Mouse (Mus musculus): Measurements from ENCODE around the gene 2010111I01Rik. TPM values are rescaled to one million over a fixed set of nuclear protein-coding genes. Genes with fewer than 3 reads are reported as not detected.

Gene 2010111I01Rik
- polyA plus RNA-seq, 1 experiment from 2014 or later: 119 TPM

DNA sequence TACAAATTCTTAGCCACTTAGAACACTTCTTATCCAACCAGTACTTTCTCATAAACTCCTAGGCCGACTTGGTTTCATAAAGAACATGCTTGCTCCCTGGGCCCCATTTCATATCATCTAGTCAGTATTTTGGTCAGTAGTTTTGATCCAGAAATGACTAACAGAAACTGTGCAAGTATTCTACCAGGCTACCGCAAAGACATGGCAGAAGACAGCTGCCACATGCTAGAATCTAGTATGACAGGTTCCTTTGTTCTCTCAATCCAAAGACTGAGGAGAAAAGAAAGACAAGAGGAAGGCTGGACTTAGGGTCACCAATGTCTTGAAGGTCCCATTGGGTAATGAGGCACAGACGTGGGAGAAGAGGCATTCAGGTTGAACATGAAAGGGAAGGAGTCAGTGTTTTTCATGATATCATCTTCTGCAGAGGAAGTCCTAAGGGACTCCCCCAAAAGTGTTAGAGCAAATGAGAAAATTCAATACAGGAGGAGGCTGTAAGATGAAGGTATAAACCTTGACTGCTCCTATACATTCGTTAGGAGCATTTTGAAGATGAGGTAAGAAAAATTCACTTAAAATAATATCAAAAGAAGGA, 216.0 kb downstream of the 2010111I01Rik start:
- Histone ChIP-seq H3K4me2 (ENCODE audit: low read depth, low read length) (no peak overlapping the region), H3K4me3 (replicated peaks; ENCODE audit: low read length) (no peak overlapping the region), H3K9me3 (replicated peaks; ENCODE audit: control insufficient read depth, low read length) (no peaks in the 10 kb centered on the region), H3K4me1 (ENCODE audit: control insufficient read depth, insufficient read depth, low read length) (0 out of 2 replicates have a peak, but pooled peaks cover 2% of the 10 kb centered on the region), H3K27ac (ENCODE audit: low read length) (no peak overlapping the region), H3K27me3 (ENCODE audit: control insufficient read depth, insufficient read depth, low read length) (no peaks in the 10 kb centered on the region), H3K36me3 (ENCODE audit: control insufficient read depth, insufficient read depth, low read length) (no peaks in the 10 kb centered on the region), H3K9ac (ENCODE audit: low read length) (no peak overlapping the region)
- no peak for ATAC-seq (ENCODE audit: insufficient read depth, low FRiP score)
- 84% methylated on average over 4 of the region's 4 CpGs for WGBS

DNA sequence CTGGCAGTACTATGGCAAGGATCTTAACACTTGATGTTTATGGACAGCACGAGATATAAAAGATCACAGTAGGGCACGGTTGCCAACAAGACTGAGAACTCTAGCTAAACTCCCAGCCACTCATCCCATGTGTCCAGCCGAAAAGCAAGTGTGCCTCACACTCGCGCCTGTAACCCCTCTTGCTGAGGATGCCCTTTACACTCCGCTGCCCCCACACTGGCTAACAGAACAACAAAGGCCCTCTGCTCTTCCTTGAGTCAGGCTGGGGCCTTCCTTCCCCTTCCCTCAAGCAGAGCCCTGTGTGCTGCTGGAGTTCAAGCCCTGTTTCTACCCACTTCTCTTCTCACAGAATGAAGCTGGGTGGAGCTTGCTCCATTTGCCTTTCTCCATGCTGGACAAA, 220.3 kb downstream of the 2010111I01Rik start:
- 77% methylated on average over 6 of the region's 6 CpGs for WGBS
- no peak overlapping the region for H3K4me3 ChIP-seq (replicated peaks; ENCODE audit: low read length)
- H3K27me3 ChIP-seq (ENCODE audit: control insufficient read depth, insufficient read depth, low read length): no peaks in the 10 kb centered on the region
- H3K4me1 ChIP-seq (ENCODE audit: control insufficient read depth, insufficient read depth, low read length): peaks cover 31% of the 10 kb centered on the region
- H3K9ac ChIP-seq (ENCODE audit: low read length): no peak overlapping the region
- no peak overlapping the region for H3K27ac ChIP-seq (ENCODE audit: low read length)
- H3K9me3 ChIP-seq (replicated peaks; ENCODE audit: control insufficient read depth, low read length): no peaks in the 10 kb centered on the region
- H3K4me2 ChIP-seq (ENCODE audit: low read depth, low read length): no peak overlapping the region
- ATAC-seq (ENCODE audit: insufficient read depth, low FRiP score): no peak
- no peaks in the 10 kb centered on the region for H3K36me3 ChIP-seq (ENCODE audit: control insufficient read depth, insufficient read depth, low read length)

DNA sequence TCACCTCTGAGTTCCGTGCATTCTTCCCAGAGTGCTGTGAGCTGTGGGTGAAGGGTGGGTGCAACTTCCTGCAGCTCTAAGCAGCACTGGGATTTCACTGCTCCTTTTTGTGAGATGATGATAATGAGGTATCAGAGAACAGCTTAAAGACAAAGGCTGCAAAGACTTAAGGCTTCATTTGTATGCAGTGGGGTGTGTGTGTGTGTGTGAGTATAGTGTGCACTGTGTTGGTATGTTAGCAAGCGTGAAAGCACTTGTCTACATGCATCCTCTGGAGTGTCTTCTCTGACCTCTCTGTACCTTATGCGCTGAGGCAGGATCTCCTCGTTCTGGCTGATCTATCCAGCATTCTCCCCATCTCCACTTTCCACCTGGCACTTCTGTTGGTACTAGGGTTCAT, 221.5 kb downstream of the 2010111I01Rik start:
- H3K9ac ChIP-seq (ENCODE audit: low read length): no peak overlapping the region
- no peak for ATAC-seq (ENCODE audit: insufficient read depth, low FRiP score)
- peak overlapping the region; percentile 83 for H3K27ac ChIP-seq (ENCODE audit: low read length)
- H3K4me3 ChIP-seq (replicated peaks; ENCODE audit: low read length): no peak overlapping the region
- no peak overlapping the region for H3K4me2 ChIP-seq (ENCODE audit: low read depth, low read length)
- H3K4me1 ChIP-seq (ENCODE audit: control insufficient read depth, insufficient read depth, low read length): peaks cover 31% of the 10 kb centered on the region
- H3K9me3 ChIP-seq (replicated peaks; ENCODE audit: control insufficient read depth, low read length): no peaks in the 10 kb centered on the region
- no peaks in the 10 kb centered on the region for H3K36me3 ChIP-seq (ENCODE audit: control insufficient read depth, insufficient read depth, low read length)
- H3K27me3 ChIP-seq (ENCODE audit: control insufficient read depth, insufficient read depth, low read length): no peaks in the 10 kb centered on the region
- WGBS: 64% methylated on average over 4 of the region's 4 CpGs

DNA sequence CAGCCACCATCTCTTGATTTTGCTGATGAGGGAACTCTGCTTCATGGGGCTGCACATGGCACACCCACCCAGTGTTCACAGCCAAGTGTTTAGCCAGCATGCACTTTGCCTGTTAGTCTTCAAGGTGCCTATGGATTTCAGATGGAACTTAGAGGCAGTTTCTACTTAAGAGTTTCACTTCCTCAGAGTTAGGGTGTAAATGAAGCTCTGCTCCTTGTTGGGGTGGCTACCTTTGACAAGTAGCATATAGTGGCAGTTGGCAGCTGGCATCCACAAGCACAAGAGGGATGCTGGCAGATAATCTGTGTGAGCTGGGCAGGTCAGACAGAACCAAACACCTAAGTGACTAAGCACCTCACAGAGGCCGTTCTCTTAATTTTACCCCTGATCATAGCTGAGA, 221.9 kb downstream of the 2010111I01Rik start:
- 50% methylated on average over 1 of the region's 1 CpGs for WGBS
- H3K4me1 ChIP-seq (ENCODE audit: control insufficient read depth, insufficient read depth, low read length): peaks cover 31% of the 10 kb centered on the region
- H3K27ac ChIP-seq (ENCODE audit: low read length): peak overlapping the region; percentile 83
- no peaks in the 10 kb centered on the region for H3K9me3 ChIP-seq (replicated peaks; ENCODE audit: control insufficient read depth, low read length)
- H3K4me3 ChIP-seq (replicated peaks; ENCODE audit: low read length): no peak overlapping the region
- H3K36me3 ChIP-seq (ENCODE audit: control insufficient read depth, insufficient read depth, low read length): no peaks in the 10 kb centered on the region
- H3K4me2 ChIP-seq (ENCODE audit: low read depth, low read length): no peak overlapping the region
- H3K9ac ChIP-seq (ENCODE audit: low read length): no peak overlapping the region
- no peak for ATAC-seq (ENCODE audit: insufficient read depth, low FRiP score)
- H3K27me3 ChIP-seq (ENCODE audit: control insufficient read depth, insufficient read depth, low read length): no peaks in the 10 kb centered on the region

DNA sequence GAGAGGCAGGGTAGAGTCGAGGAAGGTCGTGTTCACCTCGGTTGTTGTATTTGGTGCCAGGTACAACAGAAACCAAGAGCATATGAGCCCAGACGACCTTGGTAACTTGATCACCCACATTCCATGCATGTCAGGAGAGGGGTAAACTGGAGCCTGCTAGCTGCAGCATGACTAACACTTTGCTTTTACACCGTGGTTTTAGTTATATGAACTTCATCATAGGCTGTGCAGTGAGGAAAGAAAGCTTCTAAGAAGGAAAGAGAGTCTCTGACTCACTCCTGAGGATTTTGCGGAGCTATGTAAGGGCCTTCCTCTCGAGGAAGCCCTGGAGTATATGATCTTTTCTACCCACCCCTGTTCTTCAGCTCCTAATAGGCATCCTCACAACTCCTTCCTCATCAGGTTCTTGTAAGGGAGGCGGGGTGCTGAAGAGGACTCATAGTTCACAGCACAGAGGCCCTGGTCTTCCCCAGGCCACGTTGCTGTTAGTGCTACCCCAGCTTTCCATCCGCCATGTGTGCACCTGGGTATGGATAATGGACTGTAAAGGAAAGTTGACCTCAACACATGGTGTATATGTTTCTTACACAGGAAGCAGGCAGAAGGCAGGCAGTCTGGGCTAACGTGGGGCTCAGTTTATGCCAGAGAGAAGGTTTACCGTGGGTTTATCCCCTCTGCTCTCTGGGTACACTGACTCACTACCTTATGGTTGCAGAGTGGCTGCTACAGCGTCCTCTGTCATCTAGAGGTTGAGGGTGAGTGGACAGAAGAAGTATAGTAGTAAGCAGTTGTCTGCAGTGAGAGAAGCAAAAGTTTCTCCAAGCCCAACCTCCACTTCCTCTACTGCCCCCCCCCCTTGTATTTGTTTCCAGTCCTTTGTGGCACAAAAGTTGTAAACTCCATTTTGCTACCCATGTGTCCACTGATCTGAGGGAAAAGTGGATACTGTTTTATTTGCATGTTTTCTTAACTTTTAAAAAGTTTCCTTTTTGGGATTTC, 222.8 kb downstream of the 2010111I01Rik start:
- Histone ChIP-seq H3K36me3 (ENCODE audit: control insufficient read depth, insufficient read depth, low read length) (no peaks in the 10 kb centered on the region), H3K27ac (ENCODE audit: low read length) (peak overlapping the region; percentile 83), H3K9me3 (replicated peaks; ENCODE audit: control insufficient read depth, low read length) (no peaks in the 10 kb centered on the region), H3K9ac (ENCODE audit: low read length) (peak overlapping the region; percentile 35; the same call in 1 of the 2 replicates), H3K27me3 (ENCODE audit: control insufficient read depth, insufficient read depth, low read length) (no peaks in the 10 kb centered on the region), H3K4me3 (replicated peaks; ENCODE audit: low read length) (no peak overlapping the region), H3K4me2 (ENCODE audit: low read depth, low read length) (no peak overlapping the region), H3K4me1 (ENCODE audit: control insufficient read depth, insufficient read depth, low read length) (peaks cover 31% of the 10 kb centered on the region)
- peak; percentile 73 for ATAC-seq (ENCODE audit: insufficient read depth, low FRiP score)
- 41% methylated on average over 13 of the region's 13 CpGs for WGBS

DNA sequence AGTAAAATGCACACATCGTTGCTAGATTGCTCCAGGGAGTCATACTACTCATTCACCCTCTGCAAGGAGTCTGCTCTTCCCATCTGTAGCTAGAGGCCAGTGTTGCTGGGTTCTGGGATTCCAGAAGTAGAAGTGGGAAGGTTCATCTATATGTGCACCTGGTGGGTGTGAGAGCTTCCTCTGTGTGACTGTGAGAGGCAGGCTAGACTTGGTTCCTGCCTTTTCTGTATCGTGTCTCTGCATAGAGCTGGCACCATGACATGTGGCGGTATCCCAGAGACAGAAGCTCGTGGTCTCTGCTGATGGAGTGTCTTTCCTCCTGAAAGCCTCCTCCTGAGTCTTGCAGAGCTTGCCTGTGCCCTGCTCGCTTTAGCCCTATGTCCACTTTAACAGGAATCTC, 223.6 kb downstream of the 2010111I01Rik start:
- 65% methylated on average over 5 of the region's 5 CpGs for WGBS
- Histone ChIP-seq H3K27ac (ENCODE audit: low read length) (peak overlapping the region; percentile 23; the same call in 1 of the 2 replicates), H3K4me2 (ENCODE audit: low read depth, low read length) (no peak overlapping the region), H3K36me3 (ENCODE audit: control insufficient read depth, insufficient read depth, low read length) (no peaks in the 10 kb centered on the region), H3K9me3 (replicated peaks; ENCODE audit: control insufficient read depth, low read length) (no peaks in the 10 kb centered on the region), H3K9ac (ENCODE audit: low read length) (no peak overlapping the region), H3K27me3 (ENCODE audit: control insufficient read depth, insufficient read depth, low read length) (no peaks in the 10 kb centered on the region), H3K4me3 (replicated peaks; ENCODE audit: low read length) (no peak overlapping the region), H3K4me1 (ENCODE audit: control insufficient read depth, insufficient read depth, low read length) (peaks cover 31% of the 10 kb centered on the region)
- no peak for ATAC-seq (ENCODE audit: insufficient read depth, low FRiP score)

DNA sequence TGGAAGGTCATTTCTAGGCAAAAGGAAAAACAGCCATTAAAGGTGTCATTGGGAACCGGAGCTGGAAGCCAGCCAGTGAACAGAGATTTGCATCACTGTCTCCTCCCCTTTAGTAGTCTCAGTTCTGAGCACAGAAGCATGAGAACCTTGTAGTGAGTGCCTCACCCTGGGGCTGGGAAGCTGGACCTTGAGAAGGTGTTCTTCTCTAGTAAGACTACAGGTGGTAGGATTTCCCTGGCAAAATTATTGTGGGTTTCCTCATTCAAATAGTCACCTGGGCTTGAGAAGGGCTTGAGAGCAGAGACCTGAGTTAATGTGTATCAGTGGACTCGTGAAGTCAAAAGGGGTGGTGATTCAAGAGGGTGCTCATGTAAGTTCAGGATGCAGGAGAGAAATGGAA, 224.1 kb downstream of the 2010111I01Rik start:
- no peak overlapping the region for H3K4me3 ChIP-seq (replicated peaks; ENCODE audit: low read length)
- H3K9me3 ChIP-seq (replicated peaks; ENCODE audit: control insufficient read depth, low read length): no peaks in the 10 kb centered on the region
- H3K27ac ChIP-seq (ENCODE audit: low read length): no peak overlapping the region
- no peaks in the 10 kb centered on the region for H3K36me3 ChIP-seq (ENCODE audit: control insufficient read depth, insufficient read depth, low read length)
- H3K4me1 ChIP-seq (ENCODE audit: control insufficient read depth, insufficient read depth, low read length): peaks cover 31% of the 10 kb centered on the region
- no peak overlapping the region for H3K4me2 ChIP-seq (ENCODE audit: low read depth, low read length)
- H3K27me3 ChIP-seq (ENCODE audit: control insufficient read depth, insufficient read depth, low read length): no peaks in the 10 kb centered on the region
- WGBS: 42% methylated on average over 2 of the region's 2 CpGs
- no peak overlapping the region for H3K9ac ChIP-seq (ENCODE audit: low read length)
- no peak; the same call in 1 of the 2 replicates for ATAC-seq (ENCODE audit: insufficient read depth, low FRiP score)

DNA sequence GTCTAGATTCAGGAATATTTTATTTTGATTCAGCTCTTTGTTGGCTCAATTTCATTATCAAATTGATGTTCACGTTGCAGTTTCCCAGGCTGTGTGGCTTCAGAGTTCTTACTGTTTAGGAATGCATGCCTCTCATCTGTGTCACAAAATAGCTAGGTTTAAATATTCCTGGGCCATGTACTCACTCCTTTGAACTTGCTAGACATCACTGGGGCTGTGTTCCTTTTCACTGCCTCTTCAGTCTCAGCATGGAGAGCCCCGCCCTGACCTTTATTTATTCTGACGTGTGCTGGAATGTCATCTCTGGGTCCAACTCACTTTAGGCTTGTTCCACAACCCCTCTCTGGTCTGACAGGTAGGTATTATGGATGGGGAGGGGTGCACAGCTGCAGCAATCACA, 228.7 kb downstream of the 2010111I01Rik start:
- Histone ChIP-seq H3K9ac (ENCODE audit: low read length) (no peak overlapping the region), H3K4me3 (replicated peaks; ENCODE audit: low read length) (no peak overlapping the region), H3K27ac (ENCODE audit: low read length) (no peak overlapping the region), H3K4me1 (ENCODE audit: control insufficient read depth, insufficient read depth, low read length) (peaks cover 5% of the 10 kb centered on the region), H3K9me3 (replicated peaks; ENCODE audit: control insufficient read depth, low read length) (no peaks in the 10 kb centered on the region), H3K36me3 (ENCODE audit: control insufficient read depth, insufficient read depth, low read length) (no peaks in the 10 kb centered on the region), H3K4me2 (ENCODE audit: low read depth, low read length) (no peak overlapping the region), H3K27me3 (ENCODE audit: control insufficient read depth, insufficient read depth, low read length) (no peaks in the 10 kb centered on the region)
- ATAC-seq (ENCODE audit: insufficient read depth, low FRiP score): no peak
- 53% methylated on average over 3 of the region's 3 CpGs for WGBS

DNA sequence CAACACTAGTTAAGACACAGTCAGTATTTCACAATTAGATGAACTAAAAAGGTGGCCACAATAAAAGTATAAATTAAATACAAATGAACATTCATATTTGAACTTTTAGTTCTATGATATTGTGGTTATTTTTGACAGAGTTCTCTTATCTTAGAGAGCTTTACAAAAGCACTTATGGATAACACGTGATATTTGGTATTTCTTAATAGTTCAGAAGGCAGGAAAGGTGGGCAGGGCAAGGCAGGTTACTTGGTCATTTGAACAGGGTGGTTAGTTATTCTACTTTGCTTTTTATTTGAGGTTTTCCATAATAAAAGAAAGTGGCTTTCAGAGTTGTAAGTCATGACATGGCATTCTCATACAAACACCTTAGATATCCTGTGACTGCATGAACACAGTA, 233.3 kb downstream of the 2010111I01Rik start:
- Histone ChIP-seq H3K27ac (ENCODE audit: low read length) (no peak overlapping the region), H3K9me3 (replicated peaks; ENCODE audit: control insufficient read depth, low read length) (no peaks in the 10 kb centered on the region), H3K36me3 (ENCODE audit: control insufficient read depth, insufficient read depth, low read length) (no peaks in the 10 kb centered on the region), H3K4me3 (replicated peaks; ENCODE audit: low read length) (no peak overlapping the region), H3K4me1 (ENCODE audit: control insufficient read depth, insufficient read depth, low read length) (no peaks in the 10 kb centered on the region), H3K27me3 (ENCODE audit: control insufficient read depth, insufficient read depth, low read length) (no peaks in the 10 kb centered on the region), H3K9ac (ENCODE audit: low read length) (no peak overlapping the region), H3K4me2 (ENCODE audit: low read depth, low read length) (no peak overlapping the region)
- no peak for ATAC-seq (ENCODE audit: insufficient read depth, low FRiP score)
- 85% methylated on average over 1 of the region's 1 CpGs for WGBS
